Mouse (Mus musculus) neural tube, embryonic 15.5 days (tissue): ENCODE measurements at regions not wholly inside any gene's neighbourhood (a gene's known extent, or its start where the extent isn't known, plus 50 kb on each side); places are given as distances from the start of the nearest gene placed in this dataset.

Source experiments
- ATAC-seq: fragments of 200-750 bp; cut with Nextera tagmentation; 2 replicates; pipeline ENCODE4 v1.8.0; 2017; ENCODE audit warnings: mild to moderate bottlenecking, moderate TSS enrichment, moderate library complexity; ENCODE audit not compliant: low FRiP score
- H3K27ac ChIP-seq: fragments of 300-500 bp; sonication (generic); replicated peaks from 2 replicates; pipeline ENCODE4 v1.5.1; 2015; ENCODE audit warnings: mild to moderate bottlenecking, inconsistent platforms
- H3K27me3 ChIP-seq: fragments of 300-500 bp; sonication (generic); replicated peaks from 2 replicates; pipeline ENCODE4 v1.6.1; 2015; ENCODE audit warnings: inconsistent platforms
- H3K36me3 ChIP-seq: fragments of 300-500 bp; sonication (generic); 2 replicates; pipeline ENCODE4 v1.6.1; 2015; ENCODE audit warnings: inconsistent platforms
- H3K4me1 ChIP-seq: fragments of 300-500 bp; sonication (generic); 2 replicates; pipeline ENCODE4 v1.6.1; 2015; ENCODE audit warnings: inconsistent platforms
- H3K4me2 ChIP-seq: fragments of 300-500 bp; sonication (generic); 2 replicates; pipeline ENCODE4 v1.6.1; 2015; ENCODE audit warnings: inconsistent platforms, mild to moderate bottlenecking, moderate library complexity
- H3K4me3 ChIP-seq: fragments of 300-500 bp; sonication (generic); replicated peaks from 2 replicates; pipeline ENCODE4 v1.5.1; 2015; ENCODE audit warnings: mild to moderate bottlenecking, inconsistent platforms
- H3K9ac ChIP-seq: fragments of 300-500 bp; sonication (generic); replicated peaks from 2 replicates; pipeline ENCODE4 v1.6.1; 2015; ENCODE audit warnings: mild to moderate bottlenecking, inconsistent platforms
- H3K9me3 ChIP-seq: fragments of 300-500 bp; sonication (generic); replicated peaks from 2 replicates; pipeline ENCODE4 v1.6.1; 2016; ENCODE audit warnings: inconsistent platforms
- whole genome bisulfite sequencing: fragments of 180-500 bp; shearing (Covaris S2); methylation state at CpG from one replicate; pipeline ENCODE4 v1.1.7; 2015; ENCODE audit warnings: mixed read lengths; 5-methylcytosine and 5-hydroxymethylcytosine counted together

- Histone ChIP-seq H3K9ac (no peak overlapping the region), H3K27ac (no peak overlapping the region), H3K9me3 (no peaks in the 10 kb centered on the region), H3K4me3 (no peak overlapping the region), H3K4me2 (no peak overlapping the region), H3K36me3 (no peaks in the 10 kb centered on the region), H3K27me3 (no peaks in the 10 kb centered on the region), H3K4me1 (no peaks in the 10 kb centered on the region)
- 34% methylated on average over 7 of the region's 7 CpGs for WGBS
- ATAC-seq, result no peak
These were observed 188.5 kb downstream of the Emx2 start for GRCm38 (mm10) chr19:59646656-59647055.

- Histone ChIP-seq H3K36me3 (no peaks in the 10 kb centered on the region), H3K4me3 (no peak overlapping the region), H3K27ac (no peak overlapping the region), H3K4me2 (no peak overlapping the region), H3K9ac (no peak overlapping the region), H3K4me1 (peaks cover 3% of the 10 kb centered on the region), H3K9me3 (no peaks in the 10 kb centered on the region), H3K27me3 (no peaks in the 10 kb centered on the region)
- no peak for ATAC-seq
- 63% methylated on average over 5 of the region's 5 CpGs for WGBS
These were observed 191.2 kb downstream of the Emx2 start for GRCm38 (mm10) chr19:59649421-59649820.

- H3K9ac ChIP-seq, result no peak overlapping the region
- H3K36me3 ChIP-seq, result no peaks in the 10 kb centered on the region
- H3K4me2 ChIP-seq, result no peak overlapping the region
- no peak for ATAC-seq
- H3K4me1 ChIP-seq, result peaks cover 3% of the 10 kb centered on the region
- H3K9me3 ChIP-seq, result no peaks in the 10 kb centered on the region
- H3K4me3 ChIP-seq, result no peak overlapping the region
- H3K27me3 ChIP-seq, result no peaks in the 10 kb centered on the region
- no peak overlapping the region for H3K27ac ChIP-seq
- 62% methylated on average over 10 of the region's 10 CpGs for WGBS
These were observed 192.6 kb downstream of the Emx2 start for GRCm38 (mm10) chr19:59650611-59651329.

- 0 out of 2 replicates have a peak overlapping the region, but pooled peaks have one; percentile 17 for H3K4me2 ChIP-seq
- no peaks in the 10 kb centered on the region for H3K9me3 ChIP-seq
- 45% methylated on average over 18 of the region's 18 CpGs for WGBS
These were observed 195.6 kb downstream of the Emx2 start for GRCm38 (mm10) chr19:59653631-59654367.

GRCm38 (mm10) chr19:59655321-59655720, 197.1 kb downstream of the Emx2 start:
- H3K4me2 ChIP-seq, result no peak overlapping the region
- no peaks in the 10 kb centered on the region for H3K27me3 ChIP-seq
- peaks cover 3% of the 10 kb centered on the region for H3K4me1 ChIP-seq
- ATAC-seq, result no peak
- no peak overlapping the region for H3K4me3 ChIP-seq
- H3K36me3 ChIP-seq, result no peaks in the 10 kb centered on the region
- 100% methylated on average over 2 of the region's 2 CpGs for WGBS
- H3K27ac ChIP-seq, result no peak overlapping the region
- H3K9me3 ChIP-seq, result no peaks in the 10 kb centered on the region
- no peak overlapping the region for H3K9ac ChIP-seq

More at GRCm38 (mm10) chr19:59653631-59654367, 195.6 kb downstream of the Emx2 start:
- ATAC-seq, result no peak
- Histone ChIP-seq H3K9ac (no peak overlapping the region), H3K4me3 (no peak overlapping the region), H3K27ac (no peak overlapping the region), H3K27me3 (no peaks in the 10 kb centered on the region), H3K4me1 (peaks cover 3% of the 10 kb centered on the region), H3K36me3 (no peaks in the 10 kb centered on the region)

GRCm38 (mm10) chr19:59669793-59670192, 211.6 kb downstream of the Emx2 start:
- Histone ChIP-seq H3K4me2 (no peak overlapping the region), H3K27ac (no peak overlapping the region), H3K4me3 (no peak overlapping the region), H3K36me3 (no peaks in the 10 kb centered on the region), H3K9me3 (no peaks in the 10 kb centered on the region), H3K27me3 (no peaks in the 10 kb centered on the region), H3K9ac (no peak overlapping the region), H3K4me1 (no peaks in the 10 kb centered on the region)
- no peak for ATAC-seq

- H3K4me3 ChIP-seq, result no peak overlapping the region
- no peak overlapping the region for H3K9ac ChIP-seq
- no peak overlapping the region for H3K4me2 ChIP-seq
- no peaks in the 10 kb centered on the region for H3K4me1 ChIP-seq
- no peaks in the 10 kb centered on the region for H3K27me3 ChIP-seq
- H3K9me3 ChIP-seq, result no peaks in the 10 kb centered on the region
- no peak overlapping the region for H3K27ac ChIP-seq
- no peak for ATAC-seq
- no peaks in the 10 kb centered on the region for H3K36me3 ChIP-seq
These were observed 215.4 kb downstream of the Emx2 start for GRCm38 (mm10) chr19:59673537-59673936.

- Histone ChIP-seq H3K27me3 (no peaks in the 10 kb centered on the region), H3K4me1 (no peaks in the 10 kb centered on the region), H3K9ac (no peak overlapping the region), H3K4me3 (no peak overlapping the region), H3K9me3 (no peaks in the 10 kb centered on the region), H3K27ac (no peak overlapping the region), H3K4me2 (no peak overlapping the region), H3K36me3 (no peaks in the 10 kb centered on the region)
- ATAC-seq, result no peak
- WGBS, result 48% methylated on average over 7 of the region's 7 CpGs
These were observed 221.0 kb downstream of the Emx2 start for GRCm38 (mm10) chr19:59679191-59679590.

GRCm38 (mm10) chr19:59680356-59680755, 222.2 kb downstream of the Emx2 start:
- Histone ChIP-seq H3K9ac (no peak overlapping the region), H3K27ac (no peak overlapping the region), H3K4me3 (no peak overlapping the region), H3K36me3 (no peaks in the 10 kb centered on the region), H3K9me3 (no peaks in the 10 kb centered on the region), H3K4me2 (no peak overlapping the region), H3K4me1 (no peaks in the 10 kb centered on the region), H3K27me3 (no peaks in the 10 kb centered on the region)
- 96% methylated on average over 4 of the region's 4 CpGs for WGBS
- ATAC-seq, result no peak

GRCm38 (mm10) chr19:59684292-59684691, 226.1 kb downstream of the Emx2 start:
- H3K9me3 ChIP-seq, result no peaks in the 10 kb centered on the region
- no peaks in the 10 kb centered on the region for H3K27me3 ChIP-seq
- H3K4me1 ChIP-seq, result no peaks in the 10 kb centered on the region
- H3K9ac ChIP-seq, result no peak overlapping the region
- ATAC-seq, result no peak
- no peak overlapping the region for H3K27ac ChIP-seq
- H3K4me2 ChIP-seq, result no peak overlapping the region
- no peak overlapping the region for H3K4me3 ChIP-seq
- WGBS, result 74% methylated on average over 7 of the region's 7 CpGs
- H3K36me3 ChIP-seq, result no peaks in the 10 kb centered on the region

- 55% methylated on average over 19 of the region's 19 CpGs for WGBS
- Histone ChIP-seq H3K4me2 (no peak overlapping the region), H3K4me3 (no peak overlapping the region), H3K9ac (no peak overlapping the region), H3K9me3 (no peaks in the 10 kb centered on the region), H3K4me1 (no peaks in the 10 kb centered on the region), H3K27me3 (no peaks in the 10 kb centered on the region), H3K36me3 (no peaks in the 10 kb centered on the region), H3K27ac (no peak overlapping the region)
- no peak for ATAC-seq
These were observed 227.9 kb downstream of the Emx2 start for GRCm38 (mm10) chr19:59685826-59686717.
